Mouse (Mus musculus) embryo, embryonic 10.5 days (tissue): Measurements from ENCODE around the gene Gas6.

Experiments used
- DNase-seq: peaks from one replicate; pipeline ENCODE4 v3.0.0-alpha.2; 2015; ENCODE audit warnings: low spot score

The Gas6 gene

DNA sequence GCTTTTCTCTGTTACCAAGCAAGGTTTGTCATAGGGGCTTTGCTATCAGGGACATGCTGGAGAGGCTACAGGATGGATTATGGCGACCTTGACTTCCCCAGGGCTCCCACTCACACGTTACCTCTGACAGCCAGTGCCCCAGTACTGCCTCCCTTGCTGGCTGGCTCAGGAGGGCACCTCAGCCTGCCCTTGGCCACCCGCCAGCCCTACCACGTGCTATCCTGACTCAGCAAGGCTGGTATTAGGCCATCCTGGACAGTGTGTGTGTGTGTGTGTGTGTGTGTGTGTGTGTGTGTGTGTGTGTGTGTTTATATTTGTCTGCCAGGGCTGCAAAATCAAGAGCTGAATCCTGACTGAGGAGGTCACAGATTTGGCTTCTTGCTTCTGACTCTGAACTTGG is 12.6 kb upstream of the Gas6 start:
- DNase-seq = no peak

DNA sequence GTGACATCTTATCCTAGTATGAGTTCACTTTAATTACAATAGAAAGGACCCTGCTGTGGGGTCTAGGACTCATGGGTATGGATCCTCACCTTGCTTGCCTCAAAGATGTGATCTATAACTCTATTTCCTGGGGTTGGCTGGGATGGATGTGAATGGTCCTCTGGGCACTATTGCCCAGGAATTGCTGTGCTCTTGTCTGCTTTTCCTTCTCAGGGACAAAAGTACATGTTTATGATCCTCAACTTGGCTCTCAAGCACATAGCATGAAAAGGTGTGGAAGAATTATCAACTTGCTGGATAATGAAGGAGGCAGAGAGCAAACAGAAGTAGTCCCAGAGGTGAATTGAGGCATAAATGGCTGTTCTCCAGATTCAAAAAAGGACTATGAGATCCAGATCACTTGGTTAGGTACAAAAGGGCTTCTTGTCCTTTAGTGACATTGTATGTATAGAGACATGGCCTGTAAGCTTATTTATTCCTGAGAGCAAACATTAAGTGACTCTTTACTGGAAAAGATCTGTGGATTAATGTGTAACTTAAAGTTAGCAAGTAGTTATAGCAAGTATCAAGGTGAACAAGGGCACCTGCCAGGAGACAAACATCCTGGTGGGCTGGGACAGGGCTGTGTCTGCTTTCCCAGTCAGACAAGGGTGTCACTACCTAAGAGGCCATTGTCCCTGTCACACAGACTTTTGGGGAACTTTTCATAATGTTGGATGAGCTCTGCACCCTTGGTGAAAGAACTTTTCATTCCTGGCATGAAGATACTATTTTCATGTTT is 10.8 kb upstream of the Gas6 start:
- DNase-seq = no peak

DNA sequence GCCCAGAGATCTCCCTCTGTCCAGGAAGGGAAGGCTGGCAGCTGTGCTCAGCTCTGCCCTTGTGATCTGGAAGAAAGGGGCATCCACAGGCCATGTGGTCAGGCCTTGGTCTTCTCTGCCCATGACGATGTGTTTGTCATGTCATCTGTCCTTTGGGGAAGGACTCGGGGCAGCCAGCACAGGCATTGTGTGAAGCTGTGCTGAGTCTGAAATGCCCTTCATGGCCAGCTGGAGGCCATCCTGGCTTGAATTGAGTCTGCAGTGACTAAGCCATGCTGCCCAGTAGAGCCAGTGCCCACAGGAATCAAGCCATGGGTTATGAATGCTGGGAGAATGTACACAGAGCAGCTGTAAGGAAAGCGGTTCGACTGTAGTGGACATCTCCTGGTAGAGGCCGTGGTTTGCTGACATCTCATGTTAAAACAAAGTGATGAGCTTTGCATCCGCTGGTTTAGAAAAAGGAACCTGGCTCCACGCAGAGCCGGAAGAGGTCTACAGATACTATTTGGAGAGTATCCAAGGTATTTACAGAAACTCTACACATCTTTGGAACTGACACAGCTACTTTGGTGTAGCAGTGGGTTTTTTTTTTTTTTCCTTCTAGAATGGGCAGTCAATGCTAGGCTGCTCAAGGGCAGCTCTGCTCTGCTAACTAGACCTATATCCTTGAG is 9.8 kb upstream of the Gas6 start:
- no peak for DNase-seq

- no peak for DNase-seq
These were observed 6.9 kb upstream of the Gas6 start for GRCm38 (mm10) chr8:13501221-13501620.

DNA sequence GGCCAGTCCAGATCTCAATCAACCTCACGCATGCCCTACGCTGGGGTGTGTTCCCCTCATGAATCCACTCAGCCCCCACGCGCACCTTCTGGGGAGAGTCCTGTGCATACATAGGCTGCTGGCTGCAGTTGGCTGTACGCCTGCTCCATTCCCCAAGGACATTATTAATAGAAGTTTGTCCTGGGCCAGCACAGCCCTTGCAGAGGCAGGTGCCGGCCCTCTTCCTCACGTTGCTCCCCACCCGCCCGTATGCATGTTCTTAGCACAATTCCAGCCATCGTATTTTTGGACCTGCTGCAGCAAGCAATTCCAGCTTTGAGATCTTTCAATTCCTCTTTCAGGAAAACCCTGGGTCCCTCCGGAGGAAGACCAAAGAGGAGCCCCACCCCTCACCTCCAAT is 1.3 kb downstream of the Gas6 start:
- no peak for DNase-seq

- DNase-seq = peak; percentile 14
These were observed 1.9 kb downstream of the Gas6 start for GRCm38 (mm10) chr8:13492198-13492995.

GRCm38 (mm10) chr8:13491491-13492010 is 2.7 kb downstream of the Gas6 start:
- DNase-seq = no peak

DNA sequence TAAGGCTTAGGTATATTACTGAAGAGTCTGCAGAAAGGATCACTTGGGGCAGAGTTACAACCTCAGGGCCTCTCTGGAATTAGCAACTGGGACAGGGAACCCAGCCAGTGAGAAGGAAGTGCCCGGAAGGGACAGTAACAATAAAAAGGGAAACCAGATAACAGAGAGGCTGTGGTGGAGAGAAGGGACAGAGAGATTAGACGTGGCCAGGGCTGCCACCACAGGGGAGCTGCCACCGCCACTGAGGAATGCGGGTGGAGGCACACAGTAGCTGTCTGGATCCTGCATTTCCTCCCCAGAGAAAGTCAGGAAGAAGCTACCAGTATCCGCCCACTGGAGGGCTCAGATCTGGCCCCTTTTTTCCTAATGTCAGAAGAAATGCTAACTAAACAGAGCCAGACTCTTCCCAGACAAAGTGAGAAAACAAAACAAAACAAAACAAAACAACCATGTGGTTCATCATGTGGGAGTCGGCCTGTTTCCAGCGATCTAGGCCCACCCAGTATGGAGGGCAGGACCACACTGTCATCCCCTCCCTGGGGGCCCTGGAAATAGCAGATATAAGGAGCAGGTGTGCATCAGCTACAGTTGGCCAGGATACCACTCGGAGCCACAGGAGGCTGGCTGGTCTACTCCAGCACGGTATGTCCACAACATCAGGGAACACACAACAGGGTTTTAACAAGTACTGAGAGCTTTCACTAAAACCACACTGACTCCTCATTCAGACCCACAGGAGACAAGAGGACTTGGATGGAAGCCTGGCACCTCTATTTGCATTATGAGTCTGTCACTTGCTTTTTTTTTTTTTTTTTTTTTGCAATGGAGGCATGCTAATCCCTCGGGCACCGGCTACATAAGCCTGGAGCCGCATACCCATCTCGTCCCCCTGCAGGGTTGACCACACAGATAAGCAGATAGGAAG is 4.0 kb downstream of the Gas6 start:
- no peak for DNase-seq

DNA sequence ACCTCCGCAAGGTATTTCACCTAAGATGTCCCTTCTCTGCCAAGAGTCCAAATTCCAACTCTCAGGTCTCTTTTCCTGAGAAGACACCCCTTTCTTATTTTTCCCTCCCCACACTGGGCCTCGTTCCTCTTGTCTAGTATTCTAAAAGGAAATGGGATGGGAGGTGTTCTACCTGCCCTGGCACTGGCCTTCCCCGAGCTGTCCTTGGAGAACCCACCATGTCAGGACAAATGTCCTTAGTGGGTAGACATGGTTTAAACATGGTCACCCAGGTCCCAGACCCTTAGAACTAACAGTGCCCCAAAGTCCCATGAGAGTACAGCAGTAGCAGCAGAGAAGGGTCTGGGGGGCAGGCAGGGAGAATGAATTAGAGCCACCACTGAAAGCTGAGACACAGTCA is 4.9 kb downstream of the Gas6 start:
- DNase-seq = no peak

GRCm38 (mm10) chr8:13483191-13483590 is 11.1 kb downstream of the Gas6 start:
- no peak for DNase-seq

GRCm38 (mm10) chr8:13482101-13482801 is 12.0 kb downstream of the Gas6 start:
- DNase-seq = no peak

DNA sequence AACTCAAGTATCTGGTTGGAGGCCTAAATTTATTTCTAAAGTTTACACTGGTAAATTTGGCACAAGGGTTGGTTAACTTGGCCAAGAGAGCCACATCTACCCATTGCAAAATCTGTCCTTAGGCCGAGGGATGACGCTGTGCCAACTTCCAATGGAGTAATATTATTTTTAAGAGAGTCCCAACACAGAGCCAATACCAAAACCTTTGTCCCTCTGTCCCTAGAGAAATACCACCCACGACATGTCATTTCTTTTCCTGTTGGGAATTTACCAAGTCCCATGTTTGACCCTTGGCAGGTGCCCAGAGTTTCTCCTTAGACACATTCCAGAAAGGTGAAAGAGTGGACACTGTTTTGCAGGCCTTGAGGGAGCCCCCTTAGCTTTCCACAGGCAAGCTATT is 12.7 kb downstream of the Gas6 start:
- no peak for DNase-seq

GRCm38 (mm10) chr8:13481089-13481554 is 13.2 kb downstream of the Gas6 start:
- DNase-seq = no peak

GRCm38 (mm10) chr8:13475892-13476291 is 18.4 kb downstream of the Gas6 start:
- no peak for DNase-seq

DNA sequence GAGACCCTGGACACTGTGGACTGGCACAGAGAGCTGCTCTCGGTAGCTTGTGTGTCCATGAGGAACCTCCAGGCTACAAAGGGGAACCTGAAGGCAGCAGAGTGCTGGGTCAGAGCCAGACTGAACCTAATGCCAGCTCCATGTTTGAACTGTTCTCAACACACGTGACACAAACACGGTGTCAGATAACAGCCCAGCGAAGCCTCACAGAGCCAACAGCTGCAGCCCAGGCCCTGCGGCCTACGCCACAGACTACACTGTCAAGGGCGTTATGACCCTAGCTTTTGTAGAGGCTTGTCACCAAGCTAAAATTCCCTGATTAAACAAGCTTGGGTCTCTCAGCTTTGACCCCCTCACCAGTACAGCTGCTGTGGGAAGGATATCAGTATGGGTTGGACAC is 22.0 kb downstream of the Gas6 start:
- DNase-seq = peak; percentile 28

GRCm38 (mm10) chr8:13471484-13471883 is 22.8 kb downstream of the Gas6 start:
- no peak for DNase-seq

DNA sequence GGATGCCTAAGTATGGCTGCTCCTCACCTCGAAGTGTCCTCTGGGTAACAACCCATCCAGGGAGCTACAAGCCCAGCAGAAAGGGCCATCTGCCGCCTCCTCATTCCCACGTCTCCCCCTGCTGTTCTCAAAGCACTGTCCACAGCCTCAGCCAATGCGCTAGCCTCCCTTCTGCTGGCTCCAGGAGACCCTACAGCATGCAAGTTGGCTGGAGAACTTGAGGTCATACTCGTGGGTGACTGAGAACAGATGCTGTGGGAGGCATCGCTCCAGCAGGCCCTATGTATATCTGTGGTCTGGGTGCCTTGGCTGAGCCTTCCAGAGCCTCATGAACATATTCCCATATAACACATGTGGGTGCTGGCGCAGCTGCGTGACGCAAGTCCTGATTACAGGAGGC is 25.6 kb downstream of the Gas6 start:
- no peak for DNase-seq

GRCm38 (mm10) chr8:13466989-13467388 is 27.3 kb downstream of the Gas6 start:
- no peak for DNase-seq

DNA sequence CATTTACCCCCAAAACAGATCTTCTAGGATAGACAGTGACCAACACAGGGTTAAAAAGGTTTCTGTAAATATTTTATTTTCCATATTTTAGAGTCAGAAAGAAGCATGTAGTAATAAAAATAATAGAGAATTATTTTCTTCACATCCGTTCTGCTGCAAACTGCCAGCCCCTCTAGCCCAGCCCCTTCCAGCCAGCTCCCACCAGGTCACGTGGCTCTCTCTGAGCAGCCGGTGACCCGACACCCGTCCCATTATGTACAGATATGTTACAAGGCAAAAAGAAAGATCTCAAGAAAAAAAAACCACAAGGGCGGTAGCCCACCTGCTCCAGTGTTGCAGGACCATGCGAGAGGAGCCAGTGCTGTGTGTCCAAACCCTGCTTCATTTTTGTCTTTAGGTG is 29.0 kb downstream of the Gas6 start:
- no peak for DNase-seq

GRCm38 (mm10) chr8:13462392-13462791 is 31.9 kb downstream of the Gas6 start:
- no peak for DNase-seq

DNA sequence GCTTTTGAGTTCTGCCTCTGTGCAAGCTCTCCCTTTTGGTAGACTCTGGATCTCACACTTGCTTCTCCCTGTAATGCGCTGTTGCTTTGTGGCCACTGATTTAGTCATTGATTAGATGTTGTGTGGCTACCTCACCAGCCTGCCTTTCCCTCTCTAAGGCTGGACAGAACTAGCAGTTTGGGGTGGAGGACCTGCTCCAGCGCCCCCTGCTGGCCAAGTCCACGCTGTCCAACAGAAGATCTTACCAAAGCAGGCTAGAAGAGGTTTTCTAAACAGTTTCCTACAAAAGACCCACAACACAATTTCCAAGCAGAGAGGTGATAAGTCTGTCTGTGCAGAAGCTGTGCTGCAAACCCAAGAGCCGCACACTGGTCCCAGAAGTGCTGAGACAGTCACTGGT is 32.4 kb downstream of the Gas6 start:
- DNase-seq = peak; percentile 72
